Mouse (Mus musculus): ENCODE measurements around the gene Macrod2.

DNA sequence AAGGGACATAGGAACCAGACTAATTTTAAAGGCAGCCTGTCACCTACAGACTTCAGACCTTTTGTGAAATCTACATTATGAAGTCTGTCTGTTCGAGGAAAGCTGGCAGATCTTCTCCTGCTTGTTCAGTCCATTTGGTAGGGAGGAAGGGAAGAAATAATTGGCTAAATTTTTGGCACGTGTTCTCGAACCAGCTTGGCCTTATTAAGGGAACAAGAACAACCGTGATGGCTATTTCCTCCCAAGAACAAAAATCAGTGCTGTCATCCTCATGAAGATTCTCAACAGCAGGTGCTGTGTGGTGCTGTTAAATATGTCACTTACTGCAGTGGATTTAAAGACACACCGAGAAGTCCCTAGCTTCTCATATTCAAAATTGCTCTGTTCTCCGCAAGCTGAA is 1859.5 kb downstream of the Macrod2 start:
- TF ChIP-seq CTCF (IDR thresholded peaks at IDR 0.05; ENCODE audit: low read depth) (no peak), EP300 (optimal IDR thresholded peaks at IDR 0.05) (no peak)

All from stomach, postnatal 0 days (tissue).